Mouse (Mus musculus) olfactory bulb, adult 2 months (tissue): ENCODE measurements at regions not wholly inside any gene's neighbourhood (a gene's known extent, or its start where the extent isn't known, plus 50 kb on each side); places are given as distances from the start of the nearest gene placed in this dataset.

Experiments
- H3K27ac ChIP-seq: fragments of 200-500 bp; 2 replicates; pipeline ENCODE4 v1.5.1; 2012; ENCODE audit warnings: low read depth, low read length; ENCODE audit not compliant: insufficient read depth
- H3K4me1 ChIP-seq: fragments of 200-500 bp; 2 replicates; pipeline ENCODE4 v1.6.1; 2012; ENCODE audit warnings: low read length; ENCODE audit not compliant: control insufficient read depth, insufficient read depth
- H3K4me3 ChIP-seq: fragments of 200-500 bp; 2 replicates; pipeline ENCODE4 v1.5.1; 2012; ENCODE audit warnings: mild to moderate bottlenecking, low read depth, low read length, moderate library complexity; ENCODE audit not compliant: insufficient read depth
- CTCF ChIP-seq: fragments of 200-500 bp; IDR thresholded peaks from 2 replicates; pipeline ENCODE4 v1.5.1; 2012; ENCODE audit warnings: low read depth, mild to moderate bottlenecking, low read length, moderate library complexity; ENCODE audit not compliant: insufficient read depth
- POLR2A ChIP-seq: fragments of 200-500 bp; IDR thresholded peaks from 2 replicates; pipeline ENCODE4 v1.6.1; 2012; ENCODE audit warnings: mild to moderate bottlenecking, low read depth, low read length, moderate library complexity; ENCODE audit not compliant: insufficient read depth
- WGBS: fragments of 180-500 bp; shearing (Covaris S2); methylation state at CpG from one replicate; pipeline ENCODE4 v1.1.7; 2018; 5-methylcytosine and 5-hydroxymethylcytosine counted together

DNA sequence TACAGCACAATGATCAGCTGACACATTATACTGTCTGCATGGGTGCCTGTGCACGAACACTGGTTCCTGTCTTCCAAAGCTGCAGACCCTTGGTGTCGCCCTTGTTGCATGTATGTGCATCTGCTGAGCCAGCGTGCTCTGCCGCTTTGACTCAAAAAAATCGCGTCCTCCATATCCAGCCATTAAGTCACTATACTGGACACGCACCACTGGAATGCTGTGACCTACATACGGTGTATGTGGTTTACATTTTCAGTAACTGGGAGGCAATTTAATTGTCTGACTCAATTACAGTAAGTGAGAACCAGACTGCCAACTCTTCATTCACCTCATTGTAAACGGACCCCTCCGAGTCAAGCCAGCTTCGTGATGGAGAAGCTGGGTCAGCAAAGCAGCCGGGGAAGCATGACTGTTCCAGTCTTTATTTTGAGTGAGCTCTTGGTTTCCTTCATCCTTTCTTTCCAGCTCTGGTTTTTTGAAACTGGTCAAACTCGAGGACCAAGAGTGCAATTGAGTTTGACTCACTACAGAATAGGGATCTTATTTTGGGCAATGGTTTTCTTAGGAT is 448.9 kb downstream of the Col12a1 start:
- TF ChIP-seq CTCF (no peak), POLR2A (no peak)
- 57% methylated on average over 13 of the region's 13 CpGs for WGBS

DNA sequence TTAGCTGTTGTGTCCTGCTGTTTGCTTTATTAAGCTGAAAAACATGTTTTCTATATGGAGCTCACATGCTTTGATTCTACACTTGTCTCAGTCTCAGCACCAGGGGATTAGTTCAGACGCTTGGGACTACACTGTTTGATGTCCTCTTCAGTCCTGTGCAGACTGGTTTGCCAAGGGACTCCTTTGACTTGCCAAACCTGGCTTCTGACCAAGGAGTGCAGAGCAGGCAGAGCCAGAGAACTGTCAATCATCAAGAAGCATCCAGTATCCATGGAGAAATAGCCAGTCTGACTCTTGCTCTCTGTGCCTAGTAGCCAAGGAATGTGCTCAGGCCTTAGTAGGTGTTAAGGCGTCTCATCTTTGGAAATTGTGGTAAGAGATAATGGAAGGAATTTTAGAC is 448.4 kb downstream of the Col12a1 start:
- WGBS = 50% methylated on average over 2 of the region's 2 CpGs
- TF ChIP-seq CTCF (no peak), POLR2A (no peak)
- no peaks in the 10 kb centered on the region for H3K4me1 ChIP-seq
- no peak overlapping the region for H3K4me3 ChIP-seq
- H3K27ac ChIP-seq = no peak overlapping the region

More for the DNA sequence above, 448.9 kb downstream of the Col12a1 start:
- Histone ChIP-seq H3K27ac (no peak overlapping the region), H3K4me1 (no peaks in the 10 kb centered on the region), H3K4me3 (no peak overlapping the region)

DNA sequence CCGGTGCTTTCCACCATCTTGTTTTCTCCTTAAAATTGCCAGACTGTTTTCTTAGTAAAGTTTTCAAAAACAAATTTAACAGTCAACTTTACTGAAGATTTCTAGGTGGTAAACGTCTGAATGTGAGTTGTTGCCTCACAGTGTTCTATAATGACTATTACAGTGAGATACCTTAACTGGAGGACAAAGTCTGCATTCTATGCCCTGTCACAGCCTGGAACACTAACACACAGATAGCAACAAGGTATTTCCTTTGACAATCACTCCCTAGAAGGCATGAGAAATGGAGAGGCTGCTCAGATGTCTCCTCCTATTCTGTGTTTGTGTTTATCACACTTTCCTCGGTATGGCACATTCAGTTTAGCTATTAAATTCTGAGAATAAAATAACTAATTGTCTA is 430.8 kb downstream of the Col12a1 start:
- no peak for TF ChIP-seq POLR2A
- no peak for TF ChIP-seq CTCF
- Histone ChIP-seq H3K4me3 (no peak overlapping the region), H3K4me1 (no peaks in the 10 kb centered on the region), H3K27ac (no peak overlapping the region)
- 89% methylated on average over 3 of the region's 3 CpGs for WGBS

DNA sequence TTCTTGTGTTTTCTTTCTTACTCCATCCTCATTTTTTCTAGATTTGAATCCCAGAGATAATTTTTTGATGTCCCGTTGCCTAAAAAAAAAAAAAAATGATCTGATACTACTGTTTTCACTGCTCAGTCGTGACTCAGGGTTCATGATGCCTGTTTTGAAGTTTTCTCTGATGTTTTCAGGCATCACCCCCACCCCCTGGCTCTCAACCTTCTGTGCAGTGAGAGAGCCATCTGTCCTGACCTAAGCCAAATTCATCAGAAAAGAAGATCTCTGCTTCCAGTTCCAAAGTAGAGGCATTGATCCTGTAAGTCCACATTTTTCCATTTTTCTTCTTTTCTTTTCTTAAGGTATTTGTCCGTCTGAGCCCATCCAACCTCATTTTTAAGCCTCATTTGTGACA is 423.3 kb downstream of the Col12a1 start:
- WGBS = 83% methylated on average over 3 of the region's 3 CpGs
- Histone ChIP-seq H3K27ac (no peak overlapping the region), H3K4me3 (no peak overlapping the region), H3K4me1 (no peaks in the 10 kb centered on the region)
- TF ChIP-seq POLR2A (no peak), CTCF (no peak)

DNA sequence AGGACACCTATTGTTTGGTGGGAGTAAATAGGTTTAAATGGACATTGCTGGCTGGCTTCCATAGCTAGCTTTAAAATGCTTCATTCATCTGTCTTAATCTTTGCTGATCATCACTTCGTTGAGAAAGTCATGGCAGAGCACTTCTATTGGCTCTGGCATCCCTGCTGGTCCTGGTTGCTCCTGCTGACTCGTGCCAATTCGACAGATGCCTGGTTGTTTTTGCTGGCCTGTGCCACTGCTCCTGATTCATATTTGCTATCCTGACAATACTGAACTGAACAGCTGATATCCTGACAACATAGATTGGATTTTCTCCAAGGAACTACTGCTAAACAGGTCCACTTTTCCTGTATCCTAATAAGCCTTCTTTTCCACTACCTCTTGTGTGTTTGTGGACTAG is 417.1 kb downstream of the Col12a1 start:
- H3K4me3 ChIP-seq = no peak overlapping the region
- no peak overlapping the region for H3K27ac ChIP-seq
- TF ChIP-seq CTCF (no peak), POLR2A (no peak)
- no peaks in the 10 kb centered on the region for H3K4me1 ChIP-seq
- WGBS = 69% methylated on average over 3 of the region's 3 CpGs

DNA sequence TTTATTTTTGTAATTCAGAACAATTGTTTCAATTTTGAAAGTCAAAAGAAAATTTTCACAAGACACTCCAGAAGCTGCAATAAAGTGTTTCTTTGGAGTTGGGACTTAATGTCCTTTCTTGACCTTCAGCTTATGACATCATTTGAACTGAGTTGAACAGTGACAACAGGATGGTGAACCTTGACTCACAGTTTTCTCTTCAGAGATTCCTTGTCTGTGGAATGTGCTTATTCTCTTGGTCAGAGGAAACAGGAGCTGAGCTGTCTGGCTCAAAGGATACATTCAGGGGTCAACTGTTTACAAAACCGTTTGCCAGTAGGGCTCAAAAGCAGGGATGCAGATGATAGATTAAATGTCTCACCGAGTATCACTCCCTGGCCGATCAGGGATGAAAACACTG is 408.0 kb downstream of the Col12a1 start:
- Histone ChIP-seq H3K27ac (no peak overlapping the region), H3K4me1 (no peaks in the 10 kb centered on the region), H3K4me3 (no peak overlapping the region)
- WGBS = 76% methylated on average over 3 of the region's 3 CpGs
- TF ChIP-seq CTCF (no peak), POLR2A (no peak)

DNA sequence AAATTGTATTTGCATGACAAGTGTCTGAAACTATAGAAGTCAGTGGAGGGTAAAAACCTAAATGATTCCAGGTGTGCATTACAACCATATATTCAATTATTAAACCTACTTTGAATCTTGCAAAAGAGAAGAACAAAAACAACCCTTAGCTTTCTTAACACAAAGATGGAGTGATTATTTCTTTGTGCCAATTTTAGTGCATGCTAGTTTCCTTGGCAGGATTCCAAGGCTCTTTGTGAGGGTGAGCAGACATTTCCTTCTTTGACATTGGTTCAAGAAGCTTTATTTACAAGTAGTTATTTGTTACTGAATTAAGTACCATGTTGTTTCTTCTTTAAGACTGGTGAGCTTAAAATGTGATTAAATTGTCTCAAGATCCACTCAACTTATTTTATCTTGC is 401.2 kb downstream of the Col12a1 start:
- no peak for TF ChIP-seq CTCF
- Histone ChIP-seq H3K27ac (no peak overlapping the region), H3K4me3 (no peak overlapping the region), H3K4me1 (no peaks in the 10 kb centered on the region)

DNA sequence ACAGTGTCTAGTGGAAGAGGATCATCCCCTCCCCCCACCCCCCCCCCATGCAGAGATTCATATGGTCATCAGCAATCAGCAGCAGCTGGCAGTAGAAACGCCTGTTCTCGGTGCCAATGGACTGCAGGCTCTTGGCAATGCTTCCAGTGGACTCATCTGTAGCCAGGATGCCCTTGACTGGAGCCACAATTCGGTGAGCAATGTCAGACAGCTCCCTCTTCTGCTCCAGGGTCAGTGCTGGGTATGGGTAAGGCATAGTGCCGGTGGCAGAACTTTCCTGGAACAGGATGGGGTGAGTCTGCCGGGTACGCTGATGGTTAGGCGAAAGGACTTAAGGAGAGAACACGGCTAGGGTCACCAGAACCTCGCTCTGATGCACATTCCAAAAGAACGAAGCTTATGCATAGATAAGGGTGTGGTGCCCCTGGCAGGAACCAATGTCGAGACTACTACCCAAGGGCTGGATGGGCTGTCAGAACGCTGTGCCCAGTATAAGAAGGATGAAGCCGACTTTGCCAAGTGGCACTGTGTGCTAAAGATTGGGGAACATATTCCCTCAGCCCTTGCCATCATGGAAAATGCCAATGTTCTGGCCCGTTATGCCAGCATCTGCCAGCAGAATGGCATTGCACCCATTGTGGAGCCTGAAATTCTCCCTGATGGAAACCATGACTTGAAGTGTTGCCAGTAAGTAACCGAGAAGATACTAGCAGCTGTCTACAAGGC is 372.1 kb downstream of the Col12a1 start:
- H3K27ac ChIP-seq = no peak overlapping the region
- 88% methylated on average over 15 of the region's 15 CpGs for WGBS
- no peaks in the 10 kb centered on the region for H3K4me1 ChIP-seq
- TF ChIP-seq CTCF = no peak
- no peak for TF ChIP-seq POLR2A
- no peak overlapping the region for H3K4me3 ChIP-seq

DNA sequence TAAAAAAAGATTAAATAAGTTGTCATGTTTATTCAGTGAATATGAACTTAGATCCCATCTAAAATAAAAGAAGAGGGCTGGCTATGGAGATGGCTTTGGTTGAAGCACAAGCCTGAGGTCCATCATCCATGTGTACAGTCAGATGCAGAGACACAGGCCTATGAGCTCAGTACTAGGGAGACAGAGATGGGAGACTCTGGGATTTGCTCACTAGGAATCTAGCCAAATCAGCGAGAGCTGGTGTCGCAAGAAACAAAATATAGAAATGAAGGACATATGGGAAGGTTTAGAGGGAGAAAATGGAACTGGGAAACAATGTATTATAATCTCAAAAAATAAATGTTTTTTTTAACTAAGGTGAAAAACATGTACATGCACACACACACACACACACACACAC is 326.6 kb downstream of the Col12a1 start:
- WGBS = 85% methylated on average over 2 of the region's 2 CpGs
- H3K27ac ChIP-seq = no peak overlapping the region
- H3K4me1 ChIP-seq = no peaks in the 10 kb centered on the region
- no peak overlapping the region for H3K4me3 ChIP-seq
- TF ChIP-seq CTCF = no peak
- no peak for TF ChIP-seq POLR2A
